Mouse (Mus musculus) thymus, postnatal 36 days (tissue): ENCODE results near the gene Spns1.

ENCODE experiments used
- DNase-seq, 2 experiments: peaks; one replicate each; pipeline ENCODE4 v3.0.0; 2022; ENCODE audit warnings: mixed read lengths in 2 of 2

Spns1 gene

DNA sequence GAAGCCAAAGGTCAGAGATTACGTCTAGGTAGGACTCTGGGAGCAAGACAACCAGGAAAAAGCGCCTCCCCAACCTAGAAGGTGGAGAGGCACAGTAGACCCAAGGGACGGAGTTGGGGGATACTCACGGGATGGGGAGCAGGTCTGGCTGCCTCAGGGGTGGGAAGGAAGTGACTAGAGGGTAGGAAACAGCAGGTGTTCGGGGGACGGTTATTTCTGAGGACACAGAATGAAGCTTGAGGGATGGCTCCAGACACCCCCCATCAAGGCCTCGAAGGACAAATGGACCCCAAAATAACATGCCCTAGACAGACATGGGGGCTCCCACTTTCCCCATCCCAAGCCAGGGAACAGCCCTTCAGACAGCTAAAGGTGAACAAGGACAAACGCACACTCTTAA lies 8.9 kb downstream of the Spns1 start:
- peak; percentile 53 to 63 for DNase-seq

DNA sequence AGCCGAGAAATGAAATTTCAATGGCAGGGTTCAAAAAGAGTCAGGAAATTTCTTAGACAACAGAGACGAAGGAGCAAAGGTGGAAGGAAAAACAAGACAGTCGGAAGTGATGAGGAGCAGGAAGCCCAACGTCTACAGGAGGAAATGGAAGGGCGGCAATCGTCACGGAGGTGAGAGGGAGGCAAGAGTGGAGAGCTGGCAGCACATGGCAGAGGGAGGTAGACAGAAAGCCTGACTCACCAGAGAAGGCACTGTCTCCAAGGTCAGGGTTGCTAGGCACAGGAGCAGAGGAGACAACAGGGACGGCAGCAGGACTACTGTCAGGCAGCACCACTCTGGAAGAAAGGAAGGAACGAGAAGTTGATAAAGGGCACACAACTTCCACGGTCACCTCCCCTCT lies 9.6 kb downstream of the Spns1 start:
- peak; percentile 59 to 66 for DNase-seq

GRCm38 (mm10) chr7:126363038-126363437 lies 14.2 kb downstream of the Spns1 start:
- DNase-seq: no peak

GRCm38 (mm10) chr7:126359049-126359448 lies 18.2 kb downstream of the Spns1 start:
- no peak for DNase-seq

DNA sequence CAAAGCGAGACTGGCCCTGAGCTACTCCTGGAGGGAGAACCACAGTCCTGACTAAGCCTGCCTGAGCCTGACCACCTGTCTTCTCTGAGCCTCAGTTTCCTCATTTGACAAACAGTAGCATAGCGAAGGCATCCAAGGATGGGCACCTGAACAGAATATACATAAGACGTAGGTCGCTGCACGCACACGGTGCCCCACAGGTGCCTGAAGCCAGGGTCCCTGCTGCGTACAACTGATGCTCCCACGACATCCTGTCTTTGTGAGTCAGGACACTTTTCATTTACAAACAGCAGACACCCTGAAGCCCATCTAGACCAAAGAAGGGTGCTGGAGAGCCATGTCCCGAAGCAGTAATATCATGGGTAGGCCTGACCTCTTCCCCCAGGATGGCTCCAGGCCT lies 18.8 kb downstream of the Spns1 start:
- DNase-seq: no peak

DNA sequence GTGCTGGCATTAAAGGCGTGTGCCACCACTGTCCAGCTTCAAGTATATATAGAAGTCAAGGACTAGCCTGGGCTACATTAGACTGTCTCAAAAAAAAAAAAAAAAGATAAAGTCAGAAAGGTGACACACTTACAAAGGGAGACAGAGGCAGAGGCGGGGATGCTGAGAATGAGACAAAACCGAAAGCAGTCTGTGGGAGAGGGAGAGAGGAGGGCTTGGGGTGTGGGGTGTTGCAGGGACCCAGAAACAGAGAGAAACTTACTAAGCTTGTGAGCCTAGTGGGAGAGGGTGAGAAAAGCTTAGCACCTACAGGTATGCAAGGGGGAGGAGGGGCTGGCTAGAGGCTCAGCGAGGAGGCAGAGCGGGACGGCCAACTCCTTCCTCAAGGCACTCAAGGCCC lies 19.4 kb downstream of the Spns1 start:
- DNase-seq: no peak

DNA sequence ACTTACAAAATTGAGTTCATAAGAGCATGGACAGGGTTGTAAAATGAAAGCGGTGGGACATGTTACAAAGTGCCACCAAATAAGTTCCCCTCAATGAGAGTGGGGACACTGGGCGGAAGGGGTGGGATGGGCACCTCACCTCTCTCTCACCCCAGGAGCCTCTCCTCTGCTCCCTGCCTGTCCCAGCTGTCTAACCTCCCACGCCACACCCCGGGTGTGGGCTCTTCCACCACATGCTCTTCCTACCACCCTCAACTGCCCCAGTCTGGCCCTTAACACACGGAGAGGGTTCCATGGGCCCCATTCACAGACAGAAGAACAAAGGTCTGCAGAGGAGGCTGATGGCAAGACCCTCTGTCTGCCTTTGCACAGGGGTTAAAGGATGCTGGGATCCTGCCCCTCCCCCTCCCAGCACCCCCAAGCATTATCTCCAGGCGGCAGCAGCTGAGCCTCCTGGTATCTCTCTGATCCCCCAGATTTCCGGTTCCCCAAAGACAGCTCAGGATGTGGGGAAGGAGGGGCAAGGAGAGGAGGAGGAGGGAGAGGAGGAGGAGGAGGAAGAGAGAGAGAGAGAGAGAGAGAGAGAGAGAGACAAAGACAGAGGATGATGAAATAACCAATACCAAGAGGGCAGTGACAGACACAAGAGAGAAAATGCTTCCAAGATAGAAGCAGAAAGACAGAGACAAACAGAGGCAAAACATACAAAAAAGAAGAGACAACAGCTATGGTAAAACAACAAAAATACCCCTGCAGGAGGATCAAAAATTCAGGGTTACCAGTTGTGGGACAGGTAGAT lies 20.3 kb downstream of the Spns1 start:
- DNase-seq: peak; percentile 46 to 62

DNA sequence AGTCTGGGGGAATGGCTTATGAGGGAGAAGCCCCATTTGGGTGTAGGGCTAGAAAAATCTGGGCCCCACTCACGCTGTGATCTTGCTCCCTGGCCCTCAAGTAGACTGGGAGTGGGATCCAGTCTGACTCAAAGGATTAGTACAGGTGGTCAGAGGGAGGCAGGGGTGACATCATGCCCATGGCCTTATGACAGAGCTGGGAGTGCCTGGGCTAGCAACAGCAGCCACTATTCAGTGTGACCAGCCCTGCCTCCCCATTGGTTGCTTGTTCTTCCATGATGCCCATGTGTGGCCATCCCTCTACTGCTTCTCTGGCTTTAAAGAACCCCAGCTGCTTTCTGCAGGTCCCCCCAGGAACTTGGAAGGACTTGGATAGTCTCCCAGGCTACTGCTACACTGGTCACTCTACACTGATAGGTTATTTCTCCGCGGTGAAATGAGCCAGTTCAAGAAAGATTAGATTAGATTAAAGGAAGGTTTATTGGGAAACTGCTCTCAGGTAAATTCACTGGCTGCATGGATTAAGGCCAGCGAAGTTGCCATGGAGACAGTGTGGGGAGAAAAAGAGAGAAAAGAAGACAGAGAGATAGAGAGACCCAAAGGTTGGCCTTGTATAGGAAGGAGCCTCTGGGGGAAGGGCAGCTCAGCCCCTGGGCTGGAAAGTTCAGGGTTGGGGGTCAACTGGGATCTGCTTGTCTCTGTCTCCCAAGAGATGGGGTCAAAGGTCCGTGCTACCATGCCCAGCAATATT lies 21.2 kb downstream of the Spns1 start:
- peak in 1 of 2 experiments; percentile 3 for DNase-seq

GRCm38 (mm10) chr7:126354738-126355614 lies 22.3 kb downstream of the Spns1 start:
- DNase-seq: peak in 1 of 2 experiments; percentile 30

DNA sequence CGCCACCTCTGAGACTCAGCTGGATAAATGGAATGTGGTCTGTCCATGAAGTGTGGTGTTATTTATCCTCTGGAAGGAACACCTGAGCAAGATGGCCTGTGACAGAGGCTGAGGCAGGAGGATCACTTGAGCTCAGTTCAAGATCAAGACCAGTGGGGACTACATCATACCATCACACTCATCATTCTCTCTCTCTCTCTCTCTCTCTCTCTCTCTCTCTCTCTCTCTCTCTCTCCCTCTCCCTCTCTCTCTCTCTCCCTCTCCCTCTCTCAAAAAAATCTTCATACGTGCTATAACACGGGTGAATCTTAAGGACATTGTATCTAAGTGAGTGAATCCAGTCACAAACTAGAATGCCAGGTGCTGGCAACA lies 23.3 kb downstream of the Spns1 start:
- no peak for DNase-seq

GRCm38 (mm10) chr7:126353251-126353993 lies 23.8 kb downstream of the Spns1 start:
- DNase-seq: peak in 1 of 2 experiments; percentile 4

GRCm38 (mm10) chr7:126351419-126351951 lies 25.8 kb downstream of the Spns1 start:
- no peak for DNase-seq

DNA sequence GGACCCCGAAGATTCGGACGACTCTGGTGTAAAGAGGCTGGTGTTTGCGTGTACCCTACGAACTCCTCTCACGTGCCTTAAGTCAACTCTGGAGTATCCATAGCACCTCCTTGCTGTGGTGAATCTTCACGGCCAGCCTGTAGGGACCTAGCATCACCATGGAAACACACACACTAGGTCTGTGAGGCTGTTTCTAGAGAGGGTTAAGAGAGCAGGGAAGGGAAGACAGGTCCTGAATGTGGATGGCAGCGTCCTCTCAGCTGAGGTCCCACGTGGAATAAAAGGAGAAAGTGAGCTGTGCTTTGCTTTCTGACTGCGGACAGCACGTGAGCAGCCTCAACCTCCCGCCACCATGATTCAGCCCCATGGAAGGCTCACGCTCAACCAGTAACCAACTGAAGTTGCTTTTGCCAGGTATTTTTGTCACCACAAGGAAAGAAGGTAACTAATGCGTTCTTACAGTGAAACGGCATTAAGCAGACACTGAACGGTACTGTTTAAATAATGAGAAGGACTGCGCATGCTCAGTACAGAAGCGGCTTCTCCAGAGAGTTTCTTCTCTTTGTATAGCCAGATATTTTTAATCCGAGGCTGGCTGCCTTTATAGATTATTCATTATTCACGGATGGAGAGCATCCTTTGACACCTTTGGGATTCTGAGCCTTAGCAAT lies 26.4 kb downstream of the Spns1 start:
- DNase-seq: no peak

- no peak for DNase-seq
Measured at GRCm38 (mm10) chr7:126348293-126348692, 29.0 kb downstream of the Spns1 start.

GRCm38 (mm10) chr7:126347098-126347497 lies 30.2 kb downstream of the Spns1 start:
- DNase-seq: no peak

GRCm38 (mm10) chr7:126345969-126346368 lies 31.3 kb downstream of the Spns1 start:
- no peak for DNase-seq

DNA sequence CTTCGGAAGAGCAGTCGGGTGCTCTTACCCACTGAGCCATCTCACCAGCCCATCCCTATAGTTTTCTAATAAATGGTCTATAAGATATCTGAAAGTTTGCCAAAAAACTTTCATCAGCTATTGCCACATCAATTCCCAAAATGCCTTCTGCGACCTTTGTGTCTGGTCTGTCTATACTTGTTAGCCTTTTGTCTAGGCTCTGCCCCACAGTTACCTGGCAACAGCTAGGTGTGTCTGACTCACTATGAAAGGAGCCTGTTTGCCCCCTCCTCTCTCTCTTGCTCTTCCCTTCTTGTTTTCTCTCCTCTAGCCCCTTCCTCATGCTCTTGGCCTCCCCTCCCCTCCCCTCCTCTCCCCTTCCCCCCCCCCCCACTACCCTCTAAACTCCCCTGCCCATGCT lies 31.7 kb downstream of the Spns1 start:
- DNase-seq: no peak

GRCm38 (mm10) chr7:126340896-126341295 lies 36.4 kb downstream of the Spns1 start:
- no peak for DNase-seq

- DNase-seq: no peak
Measured at GRCm38 (mm10) chr7:126340206-126340618, 37.0 kb downstream of the Spns1 start.

DNA sequence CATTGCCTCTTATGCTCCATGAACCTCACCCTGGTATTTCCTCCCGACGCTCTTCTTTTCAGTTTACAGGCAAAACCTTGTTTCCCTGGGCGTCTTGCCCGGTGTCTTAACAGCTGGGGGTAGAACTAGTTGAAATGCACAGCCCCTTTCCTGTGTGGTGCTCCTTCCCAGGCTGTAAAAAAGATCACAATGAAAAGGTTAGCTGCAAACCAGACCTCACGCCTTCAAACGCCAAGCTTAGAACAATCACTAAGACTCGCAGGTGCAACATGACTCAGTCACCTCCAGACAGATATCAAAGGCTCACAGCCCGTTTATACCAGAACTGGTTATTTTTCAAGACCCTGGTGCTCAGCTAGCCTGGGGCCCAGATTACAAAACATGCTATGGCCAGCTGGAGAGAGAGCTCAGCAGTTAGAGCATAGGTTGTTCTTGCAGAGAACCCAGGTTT lies 37.7 kb downstream of the Spns1 start:
- peak; percentile 56 to 76 for DNase-seq

- DNase-seq: peak in 1 of 2 experiments; percentile 48
Measured at GRCm38 (mm10) chr7:126338906-126339305, 38.3 kb downstream of the Spns1 start.
